Mouse (Mus musculus): ENCODE data around the gene Cyp4b1. TPM values are rescaled to one million over a fixed set of nuclear protein-coding genes. Genes with fewer than 3 reads are reported as not detected.
"Not testable (repeated sequence)": the region's sequence is repeated elsewhere in the genome, so short reads cannot be mapped to it uniquely, and the experiment has no call there.

Cyp4b1 gene
- polyA plus RNA-seq, 1 experiment from 2014 or later, result 0.12 TPM

GRCm38 (mm10) chr4:115648752-115649151 lies 1.2 kb upstream of the Cyp4b1 start:
- no peaks in the 10 kb centered on the region for H3K9me3 ChIP-seq (ENCODE audit: control insufficient read depth, low read length)
- WGBS, result 76% methylated on average over 2 of the region's 2 CpGs
- no peak overlapping the region for H3K9ac ChIP-seq (ENCODE audit: low read length)
- H3K27ac ChIP-seq (ENCODE audit: low read depth, low read length), result no peak overlapping the region
- DNase-seq (ENCODE audit: low spot score, missing footprints) (peak; percentile 21), ATAC-seq (ENCODE audit: low FRiP score) (no peak)
- H3K4me1 ChIP-seq (ENCODE audit: control insufficient read depth, insufficient read depth, low read length), result no peaks in the 10 kb centered on the region
- no peaks in the 10 kb centered on the region for H3K36me3 ChIP-seq (ENCODE audit: control insufficient read depth, insufficient read depth, low read length)
- H3K4me3 ChIP-seq (ENCODE audit: low read depth, low read length), result no peak overlapping the region
- no peak overlapping the region for H3K4me2 ChIP-seq
- no peaks in the 10 kb centered on the region for H3K27me3 ChIP-seq (ENCODE audit: control insufficient read depth, insufficient read depth, low read length)

- Histone ChIP-seq H3K9ac (ENCODE audit: low read length) (no peak overlapping the region), H3K4me2 (no peak overlapping the region), H3K4me3 (ENCODE audit: low read depth, low read length) (no peak overlapping the region), H3K27me3 (ENCODE audit: control insufficient read depth, insufficient read depth, low read length) (no peaks in the 10 kb centered on the region), H3K36me3 (ENCODE audit: control insufficient read depth, insufficient read depth, low read length) (no peaks in the 10 kb centered on the region), H3K4me1 (ENCODE audit: control insufficient read depth, insufficient read depth, low read length) (no peaks in the 10 kb centered on the region), H3K9me3 (ENCODE audit: control insufficient read depth, low read length) (no peaks in the 10 kb centered on the region), H3K27ac (ENCODE audit: low read depth, low read length) (no peak overlapping the region)
- no peak for ATAC-seq (ENCODE audit: low FRiP score)
- DNase-seq (ENCODE audit: low spot score, missing footprints), result no peak
Measured at GRCm38 (mm10) chr4:115645371-115645770, 2.2 kb downstream of the Cyp4b1 start.

GRCm38 (mm10) chr4:115642967-115643754 lies 4.4 kb downstream of the Cyp4b1 start:
- Histone ChIP-seq H3K4me1 (ENCODE audit: control insufficient read depth, insufficient read depth, low read length) (no peaks in the 10 kb centered on the region), H3K4me2 (no peak overlapping the region), H3K27me3 (ENCODE audit: control insufficient read depth, insufficient read depth, low read length) (no peaks in the 10 kb centered on the region), H3K4me3 (ENCODE audit: low read depth, low read length) (no peak overlapping the region), H3K27ac (ENCODE audit: low read depth, low read length) (no peak overlapping the region), H3K36me3 (ENCODE audit: control insufficient read depth, insufficient read depth, low read length) (no peaks in the 10 kb centered on the region), H3K9me3 (ENCODE audit: control insufficient read depth, low read length) (no peaks in the 10 kb centered on the region), H3K9ac (ENCODE audit: low read length) (no peak overlapping the region)
- DNase-seq (ENCODE audit: low spot score, missing footprints) (no peak), ATAC-seq (ENCODE audit: low FRiP score) (no peak)
- WGBS, result 72% methylated on average over 5 of the region's 5 CpGs

- not testable (repeated sequence) for H3K27ac ChIP-seq (ENCODE audit: low read depth, low read length); H3K4me3 ChIP-seq (ENCODE audit: low read depth, low read length); H3K9ac ChIP-seq (ENCODE audit: low read length); ATAC-seq (ENCODE audit: low FRiP score); H3K9me3 ChIP-seq (ENCODE audit: control insufficient read depth, low read length); H3K4me1 ChIP-seq (ENCODE audit: control insufficient read depth, insufficient read depth, low read length); H3K36me3 ChIP-seq (ENCODE audit: control insufficient read depth, insufficient read depth, low read length); H3K4me2 ChIP-seq; DNase-seq (ENCODE audit: low spot score, missing footprints); H3K27me3 ChIP-seq (ENCODE audit: control insufficient read depth, insufficient read depth, low read length)
- WGBS, result 98% methylated on average over 3 of the region's 3 CpGs
Measured at GRCm38 (mm10) chr4:115625560-115625959, 22.0 kb downstream of the Cyp4b1 start.

- DNase-seq (ENCODE audit: low spot score, missing footprints), result no peak
- H3K27me3 ChIP-seq (ENCODE audit: control insufficient read depth, insufficient read depth, low read length), result no peaks in the 10 kb centered on the region
- no peaks in the 10 kb centered on the region for H3K36me3 ChIP-seq (ENCODE audit: control insufficient read depth, insufficient read depth, low read length)
- no peak for ATAC-seq (ENCODE audit: low FRiP score)
- H3K27ac ChIP-seq (ENCODE audit: low read depth, low read length), result no peak overlapping the region
- no peak overlapping the region for H3K4me2 ChIP-seq
- no peak overlapping the region for H3K4me3 ChIP-seq (ENCODE audit: low read depth, low read length)
- no peak overlapping the region for H3K9ac ChIP-seq (ENCODE audit: low read length)
- no peaks in the 10 kb centered on the region for H3K4me1 ChIP-seq (ENCODE audit: control insufficient read depth, insufficient read depth, low read length)
- no peaks in the 10 kb centered on the region for H3K9me3 ChIP-seq (ENCODE audit: control insufficient read depth, low read length)
Measured at GRCm38 (mm10) chr4:115614005-115614404, 33.5 kb downstream of the Cyp4b1 start.

GRCm38 (mm10) chr4:115600611-115601010 lies 46.9 kb downstream of the Cyp4b1 start, which contains the start of gene Cyp4a32:
TSS of gene Cyp4a32 (plus strand) at chr4:115600969.
- not testable (repeated sequence) for H3K36me3 ChIP-seq (ENCODE audit: control insufficient read depth, insufficient read depth, low read length); ATAC-seq (ENCODE audit: low FRiP score); H3K4me3 ChIP-seq (ENCODE audit: low read depth, low read length); H3K4me2 ChIP-seq; H3K9ac ChIP-seq (ENCODE audit: low read length); H3K27ac ChIP-seq (ENCODE audit: low read depth, low read length); H3K9me3 ChIP-seq (ENCODE audit: control insufficient read depth, low read length); H3K4me1 ChIP-seq (ENCODE audit: control insufficient read depth, insufficient read depth, low read length); DNase-seq (ENCODE audit: low spot score, missing footprints); H3K27me3 ChIP-seq (ENCODE audit: control insufficient read depth, insufficient read depth, low read length)
- WGBS, result 85% methylated on average over 8 of the region's 8 CpGs

GRCm38 (mm10) chr4:115596824-115597336 lies 50.6 kb downstream of the Cyp4b1 start:
- Histone ChIP-seq H3K9ac (ENCODE audit: low read length) (no peak overlapping the region), H3K27ac (ENCODE audit: low read depth, low read length) (no peak overlapping the region), H3K4me1 (ENCODE audit: control insufficient read depth, insufficient read depth, low read length) (no peaks in the 10 kb centered on the region), H3K36me3 (ENCODE audit: control insufficient read depth, insufficient read depth, low read length) (no peaks in the 10 kb centered on the region), H3K4me3 (ENCODE audit: low read depth, low read length) (no peak overlapping the region), H3K9me3 (ENCODE audit: control insufficient read depth, low read length) (no peaks in the 10 kb centered on the region), H3K4me2 (no peak overlapping the region), H3K27me3 (ENCODE audit: control insufficient read depth, insufficient read depth, low read length) (no peaks in the 10 kb centered on the region)
- 89% methylated on average over 2 of the region's 2 CpGs for WGBS
- ATAC-seq (ENCODE audit: low FRiP score) (no peak), DNase-seq (ENCODE audit: low spot score, missing footprints) (no peak)

GRCm38 (mm10) chr4:115596357-115596756 lies 51.2 kb downstream of the Cyp4b1 start:
- ATAC-seq (ENCODE audit: low FRiP score) (no peak), DNase-seq (ENCODE audit: low spot score, missing footprints) (no peak)
- no peak overlapping the region for H3K9ac ChIP-seq (ENCODE audit: low read length)
- WGBS, result 82% methylated on average over 1 of the region's 1 CpGs
- no peak overlapping the region for H3K4me3 ChIP-seq (ENCODE audit: low read depth, low read length)
- H3K4me2 ChIP-seq, result no peak overlapping the region
- no peaks in the 10 kb centered on the region for H3K27me3 ChIP-seq (ENCODE audit: control insufficient read depth, insufficient read depth, low read length)
- H3K9me3 ChIP-seq (ENCODE audit: control insufficient read depth, low read length), result no peaks in the 10 kb centered on the region
- H3K36me3 ChIP-seq (ENCODE audit: control insufficient read depth, insufficient read depth, low read length), result no peaks in the 10 kb centered on the region
- no peak overlapping the region for H3K27ac ChIP-seq (ENCODE audit: low read depth, low read length)
- H3K4me1 ChIP-seq (ENCODE audit: control insufficient read depth, insufficient read depth, low read length), result no peaks in the 10 kb centered on the region

GRCm38 (mm10) chr4:115583036-115583435 lies 64.5 kb downstream of the Cyp4b1 start:
- Histone ChIP-seq H3K9me3 (ENCODE audit: control insufficient read depth, low read length) (no peaks in the 10 kb centered on the region), H3K9ac (ENCODE audit: low read length) (no peak overlapping the region), H3K36me3 (ENCODE audit: control insufficient read depth, insufficient read depth, low read length) (no peaks in the 10 kb centered on the region), H3K4me2 (no peak overlapping the region), H3K4me1 (ENCODE audit: control insufficient read depth, insufficient read depth, low read length) (no peaks in the 10 kb centered on the region), H3K27me3 (ENCODE audit: control insufficient read depth, insufficient read depth, low read length) (no peaks in the 10 kb centered on the region), H3K27ac (ENCODE audit: low read depth, low read length) (no peak overlapping the region), H3K4me3 (ENCODE audit: low read depth, low read length) (no peak overlapping the region)
- no peak for ATAC-seq (ENCODE audit: low FRiP score)
- DNase-seq (ENCODE audit: low spot score, missing footprints), result no peak
